Mouse (Mus musculus): ENCODE measurements around the gene Akap6. TPM values are rescaled to one million over a fixed set of nuclear protein-coding genes. Genes with fewer than 3 reads are reported as not detected.

Akap6 gene
- polyA plus RNA-seq, 1 experiment, result 26.0 TPM

GRCm38 (mm10) chr12:52925448-52925847 lies 226.3 kb downstream of the Akap6 start:
- no peak for DNase-seq (ENCODE audit: low read depth)
- TF ChIP-seq POLR2A (IDR thresholded peaks at IDR 0.05; ENCODE audit: borderline replicate concordance, extremely low read depth, insufficient read depth, insufficient read length, poor library complexity, severe bottlenecking), result no peak
- no peak for TF ChIP-seq CTCF (IDR thresholded peaks at IDR 0.05; ENCODE audit: borderline replicate concordance, extremely low read depth, insufficient read depth, insufficient read length)

- TF ChIP-seq CTCF (IDR thresholded peaks at IDR 0.05; ENCODE audit: borderline replicate concordance, extremely low read depth, insufficient read depth, insufficient read length), result no peak
- no peak for TF ChIP-seq POLR2A (IDR thresholded peaks at IDR 0.05; ENCODE audit: borderline replicate concordance, extremely low read depth, insufficient read depth, insufficient read length, poor library complexity, severe bottlenecking)
- no peak for DNase-seq (ENCODE audit: low read depth)
These were observed 234.6 kb downstream of the Akap6 start for GRCm38 (mm10) chr12:52933832-52934231.

- TF ChIP-seq CTCF (IDR thresholded peaks at IDR 0.05; ENCODE audit: borderline replicate concordance, extremely low read depth, insufficient read depth, insufficient read length) (peak; percentile 56), POLR2A (IDR thresholded peaks at IDR 0.05; ENCODE audit: borderline replicate concordance, extremely low read depth, insufficient read depth, insufficient read length, poor library complexity, severe bottlenecking) (no peak)
- DNase-seq (ENCODE audit: low read depth), result no peak
These were observed 235.8 kb downstream of the Akap6 start for GRCm38 (mm10) chr12:52934989-52935388.

- DNase-seq (ENCODE audit: low read depth), result peak; percentile 65
- no peak for TF ChIP-seq CTCF (IDR thresholded peaks at IDR 0.05; ENCODE audit: borderline replicate concordance, extremely low read depth, insufficient read depth, insufficient read length)
These were observed 239.6 kb downstream of the Akap6 start for GRCm38 (mm10) chr12:52938786-52939185.

- no peak for TF ChIP-seq POLR2A (IDR thresholded peaks at IDR 0.05; ENCODE audit: borderline replicate concordance, extremely low read depth, insufficient read depth, insufficient read length, poor library complexity, severe bottlenecking)
- TF ChIP-seq CTCF (IDR thresholded peaks at IDR 0.05; ENCODE audit: borderline replicate concordance, extremely low read depth, insufficient read depth, insufficient read length), result no peak
- DNase-seq (ENCODE audit: low read depth), result peak; percentile 17
These were observed 240.3 kb downstream of the Akap6 start for GRCm38 (mm10) chr12:52939324-52939946.

GRCm38 (mm10) chr12:52941941-52942340 lies 242.8 kb downstream of the Akap6 start:
- no peak for DNase-seq (ENCODE audit: low read depth)
- TF ChIP-seq POLR2A (IDR thresholded peaks at IDR 0.05; ENCODE audit: borderline replicate concordance, extremely low read depth, insufficient read depth, insufficient read length, poor library complexity, severe bottlenecking), result no peak
- TF ChIP-seq CTCF (IDR thresholded peaks at IDR 0.05; ENCODE audit: borderline replicate concordance, extremely low read depth, insufficient read depth, insufficient read length), result no peak

GRCm38 (mm10) chr12:52944274-52944673 lies 245.1 kb downstream of the Akap6 start:
- DNase-seq (ENCODE audit: low read depth), result no peak
- TF ChIP-seq POLR2A (IDR thresholded peaks at IDR 0.05; ENCODE audit: borderline replicate concordance, extremely low read depth, insufficient read depth, insufficient read length, poor library complexity, severe bottlenecking) (no peak), CTCF (IDR thresholded peaks at IDR 0.05; ENCODE audit: borderline replicate concordance, extremely low read depth, insufficient read depth, insufficient read length) (no peak)

- no peak for DNase-seq (ENCODE audit: low read depth)
- TF ChIP-seq POLR2A (IDR thresholded peaks at IDR 0.05; ENCODE audit: borderline replicate concordance, extremely low read depth, insufficient read depth, insufficient read length, poor library complexity, severe bottlenecking) (no peak), CTCF (IDR thresholded peaks at IDR 0.05; ENCODE audit: borderline replicate concordance, extremely low read depth, insufficient read depth, insufficient read length) (no peak)
These were observed 245.8 kb downstream of the Akap6 start for GRCm38 (mm10) chr12:52944949-52945348.

- TF ChIP-seq CTCF (IDR thresholded peaks at IDR 0.05; ENCODE audit: borderline replicate concordance, extremely low read depth, insufficient read depth, insufficient read length), result no peak
- no peak for TF ChIP-seq POLR2A (IDR thresholded peaks at IDR 0.05; ENCODE audit: borderline replicate concordance, extremely low read depth, insufficient read depth, insufficient read length, poor library complexity, severe bottlenecking)
- DNase-seq (ENCODE audit: low read depth), result peak; percentile 26
These were observed 251.5 kb downstream of the Akap6 start for GRCm38 (mm10) chr12:52950660-52951059.

GRCm38 (mm10) chr12:52957587-52957986 lies 258.4 kb downstream of the Akap6 start:
- DNase-seq (ENCODE audit: low read depth), result peak; percentile 15

GRCm38 (mm10) chr12:52957994-52958393 lies 258.8 kb downstream of the Akap6 start:
- no peak for DNase-seq (ENCODE audit: low read depth)
- TF ChIP-seq CTCF (IDR thresholded peaks at IDR 0.05; ENCODE audit: borderline replicate concordance, extremely low read depth, insufficient read depth, insufficient read length) (no peak), POLR2A (IDR thresholded peaks at IDR 0.05; ENCODE audit: borderline replicate concordance, extremely low read depth, insufficient read depth, insufficient read length, poor library complexity, severe bottlenecking) (no peak)

More at GRCm38 (mm10) chr12:52957587-52957986, 258.4 kb downstream of the Akap6 start:
- TF ChIP-seq CTCF (IDR thresholded peaks at IDR 0.05; ENCODE audit: borderline replicate concordance, extremely low read depth, insufficient read depth, insufficient read length) (no peak), POLR2A (IDR thresholded peaks at IDR 0.05; ENCODE audit: borderline replicate concordance, extremely low read depth, insufficient read depth, insufficient read length, poor library complexity, severe bottlenecking) (no peak)

- TF ChIP-seq POLR2A (IDR thresholded peaks at IDR 0.05; ENCODE audit: borderline replicate concordance, extremely low read depth, insufficient read depth, insufficient read length, poor library complexity, severe bottlenecking) (no peak), CTCF (IDR thresholded peaks at IDR 0.05; ENCODE audit: borderline replicate concordance, extremely low read depth, insufficient read depth, insufficient read length) (no peak)
- DNase-seq (ENCODE audit: low read depth), result peak; percentile 54
These were observed 292.6 kb downstream of the Akap6 start for GRCm38 (mm10) chr12:52991745-52992144.
